Mouse (Mus musculus) heart, embryonic 14.5 days (tissue): ENCODE results near the gene Blmh. TPM values are rescaled to one million over a fixed set of nuclear protein-coding genes. Genes with fewer than 3 reads are reported as not detected.
A peak's percentile ranks its signal among the peaks of the same experiment; 100 is the strongest.

Source experiments
- ATAC-seq: fragments of 200-750 bp; cut with Nextera tagmentation; 2 replicates; pipeline ENCODE4 v1.8.0; 2017; ENCODE audit warnings: low read depth, moderate TSS enrichment; ENCODE audit not compliant: insufficient number of reproducible peaks, insufficient read depth, low FRiP score
- H3K27ac ChIP-seq, 2 experiments: fragments of 200-500 bp in 1 of 2; fragments of 300-500 bp in 1 of 2; sonication (generic) in 1 of 2; replicated peaks in 1 of 2; 2 replicates each; pipeline ENCODE4 v1.5.1; 2012 to 2014; ENCODE audit warnings: low read depth in 2 of 2, low read length in 2 of 2, control low read depth in 1 of 2, mild to moderate bottlenecking in 1 of 2, mixed read lengths in 1 of 2; ENCODE audit not compliant: control insufficient read depth in 1 of 2, insufficient read depth in 1 of 2
- H3K27me3 ChIP-seq: fragments of 300-500 bp; sonication (generic); 2 replicates; pipeline ENCODE4 v1.6.1; 2014; ENCODE audit warnings: mild to moderate bottlenecking, low read length, control low read depth; ENCODE audit not compliant: control insufficient read depth, insufficient read depth
- H3K36me3 ChIP-seq: fragments of 300-500 bp; sonication (generic); 2 replicates; pipeline ENCODE4 v1.6.1; 2014; ENCODE audit warnings: mild to moderate bottlenecking, control low read depth, low read length, mixed read lengths; ENCODE audit not compliant: control insufficient read depth, insufficient read depth
- H3K4me1 ChIP-seq, 2 experiments: fragments of 200-500 bp in 1 of 2; fragments of 300-500 bp in 1 of 2; sonication (generic) in 1 of 2; 2 replicates each; pipeline ENCODE4 v1.6.1; 2012 to 2014; ENCODE audit warnings: low read length in 2 of 2, control low read depth in 1 of 2, mixed read lengths in 1 of 2; ENCODE audit not compliant: control insufficient read depth in 2 of 2, insufficient read depth in 2 of 2
- H3K4me2 ChIP-seq: fragments of 300-500 bp; sonication (generic); 2 replicates; pipeline ENCODE4 v1.6.1; 2014; ENCODE audit warnings: mild to moderate bottlenecking, low read length
- H3K4me3 ChIP-seq, 2 experiments: fragments of 200-500 bp in 1 of 2; fragments of 300-500 bp in 1 of 2; sonication (generic) in 1 of 2; 2 replicates each; pipeline ENCODE4 v1.5.1; 2012 to 2014; ENCODE audit warnings: low read length in 2 of 2, mild to moderate bottlenecking in 2 of 2, control low read depth in 1 of 2, low read depth in 1 of 2, moderate library complexity in 1 of 2; ENCODE audit not compliant: control insufficient read depth in 1 of 2, insufficient read depth in 1 of 2
- H3K9ac ChIP-seq: fragments of 300-500 bp; sonication (generic); 2 replicates; pipeline ENCODE4 v1.6.1; 2014; ENCODE audit warnings: mild to moderate bottlenecking, low read length
- H3K9me3 ChIP-seq: fragments of 300-500 bp; sonication (generic); 2 replicates; pipeline ENCODE4 v1.6.1; 2016; ENCODE audit warnings: low read length, control low read depth; ENCODE audit not compliant: control insufficient read depth
- WGBS: fragments of 180-500 bp; shearing (Covaris S2); extraction: QIAGEN DNeasy Blood & Tissue Kit; methylation state at CpG from one replicate; pipeline ENCODE4 v1.1.7; 2014; 5-methylcytosine and 5-hydroxymethylcytosine counted together
- polyA plus RNA-seq: library from polyadenylated mRNA; unstranded; fragments of >200 nt; fragmentation: Nextera tagmentation; extraction: Ambion mirVana; gene quantifications from 2 replicates; pipeline ENCODE4 v1.2.1, GENCODE M21; 2014

Blmh gene
- polyA plus RNA-seq: 84.8 and 89.7 TPM in 2 replicates

DNA sequence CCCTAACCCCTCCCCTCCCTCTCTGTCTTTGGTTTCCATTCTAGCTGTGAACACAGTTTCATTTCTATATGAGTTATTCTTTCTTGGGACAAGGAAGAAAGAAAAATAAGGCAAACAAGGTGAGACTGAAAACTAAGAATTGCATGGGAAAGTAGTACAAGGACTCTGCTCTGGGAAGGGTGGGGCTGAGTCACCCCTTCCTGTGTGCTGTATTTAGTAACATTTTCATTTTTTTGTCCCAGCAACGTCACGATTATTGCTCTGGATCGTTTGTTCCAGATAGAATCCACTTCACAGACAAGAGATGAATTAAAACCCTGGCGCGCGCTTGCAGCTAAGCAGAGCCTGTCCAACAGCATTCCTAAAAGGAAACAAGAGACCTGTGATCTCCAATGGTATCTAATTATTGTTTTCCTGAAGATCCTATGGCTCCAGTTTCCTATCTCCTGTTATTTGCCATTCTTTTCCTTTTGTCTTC, at the start of gene Blmh:
Gene Blmh (plus strand): TSS at position 51 of the 478 bp plus-strand sequence.
- no peaks in the 10 kb centered on the region for H3K27me3 ChIP-seq
- 36% methylated on average over 6 of the region's 6 CpGs for WGBS
- H3K27ac ChIP-seq: no peak within 1 kb of the TSS
- H3K4me2 ChIP-seq: peak within 1 kb of the TSS; percentile 23; the same call in 1 of the 2 replicates
- no peaks in the 10 kb centered on the region for H3K36me3 ChIP-seq
- peaks cover 0 to 12% of the 10 kb centered on the region in 2 experiments; a peak in 3 of 4 replicates for H3K4me1 ChIP-seq
- no peak within 1 kb of the TSS for H3K4me3 ChIP-seq
- H3K9ac ChIP-seq: peak within 1 kb of the TSS; percentile 11; the same call in 1 of the 2 replicates
- ATAC-seq: no peak
- H3K9me3 ChIP-seq: no peaks in the 10 kb centered on the region

DNA sequence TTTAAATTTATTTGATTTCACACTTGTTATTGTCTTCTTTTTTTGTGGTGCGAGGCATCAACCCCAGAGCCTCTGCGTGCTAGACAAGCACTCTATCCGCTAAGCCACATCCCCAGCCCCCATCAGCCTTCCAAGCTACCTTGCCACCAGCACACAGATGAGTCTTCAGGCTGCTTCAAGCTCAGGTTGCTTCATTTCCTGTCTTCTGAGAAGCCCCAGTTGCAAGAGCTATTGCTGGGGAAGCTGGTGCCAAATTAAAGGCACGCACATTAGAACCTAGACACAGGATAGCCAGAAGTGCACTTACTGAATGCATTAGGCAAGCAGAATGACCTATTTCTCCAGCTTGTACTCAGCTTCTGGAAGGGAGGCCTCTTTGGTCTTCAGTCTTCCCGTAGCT, 44.8 kb upstream of the Blmh start:
- no peak overlapping the region for H3K27ac ChIP-seq
- WGBS: 88% methylated on average over 5 of the region's 5 CpGs
- no peak for ATAC-seq

DNA sequence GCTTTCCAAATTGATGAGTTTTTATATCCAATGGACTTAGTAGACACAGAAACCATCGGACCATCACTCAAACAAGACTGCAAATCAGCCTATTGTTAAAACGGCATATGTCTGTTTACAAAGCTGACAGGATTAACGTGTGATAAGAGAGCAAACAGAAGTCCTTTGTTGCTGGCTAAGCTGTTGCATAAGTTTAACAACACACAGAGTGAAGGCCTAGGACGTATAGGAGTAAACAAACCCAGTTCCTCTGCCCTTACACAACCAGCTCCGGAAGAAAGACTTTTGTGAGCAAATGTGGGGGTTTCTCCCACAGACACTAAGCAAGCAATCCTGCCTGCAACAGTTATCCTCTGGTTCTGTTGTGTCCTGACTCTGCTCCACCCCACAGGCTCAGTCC, 40.2 kb upstream of the Blmh start:
- Histone ChIP-seq H3K4me2 (no peak overlapping the region), H3K9me3 (no peaks in the 10 kb centered on the region), H3K36me3 (no peaks in the 10 kb centered on the region), H3K4me3 (no peak overlapping the region), H3K9ac (no peak overlapping the region), H3K27ac (no peak overlapping the region), H3K4me1 (peaks cover 3% of the 10 kb centered on the region in 2 experiments; a peak in 3 of 4 replicates), H3K27me3 (no peaks in the 10 kb centered on the region)
- ATAC-seq: no peak
- 48% methylated on average over 5 of the region's 5 CpGs for WGBS

More for the DNA sequence above, 44.8 kb upstream of the Blmh start:
- H3K4me2 ChIP-seq: no peak overlapping the region
- H3K9me3 ChIP-seq: no peaks in the 10 kb centered on the region
- H3K36me3 ChIP-seq: no peaks in the 10 kb centered on the region
- no peak overlapping the region for H3K4me3 ChIP-seq
- H3K4me1 ChIP-seq: peaks cover 0 to under 1% of the 10 kb centered on the region in 2 experiments; a peak in 1 of 4 replicates
- H3K9ac ChIP-seq: no peak overlapping the region
- H3K27me3 ChIP-seq: no peaks in the 10 kb centered on the region

DNA sequence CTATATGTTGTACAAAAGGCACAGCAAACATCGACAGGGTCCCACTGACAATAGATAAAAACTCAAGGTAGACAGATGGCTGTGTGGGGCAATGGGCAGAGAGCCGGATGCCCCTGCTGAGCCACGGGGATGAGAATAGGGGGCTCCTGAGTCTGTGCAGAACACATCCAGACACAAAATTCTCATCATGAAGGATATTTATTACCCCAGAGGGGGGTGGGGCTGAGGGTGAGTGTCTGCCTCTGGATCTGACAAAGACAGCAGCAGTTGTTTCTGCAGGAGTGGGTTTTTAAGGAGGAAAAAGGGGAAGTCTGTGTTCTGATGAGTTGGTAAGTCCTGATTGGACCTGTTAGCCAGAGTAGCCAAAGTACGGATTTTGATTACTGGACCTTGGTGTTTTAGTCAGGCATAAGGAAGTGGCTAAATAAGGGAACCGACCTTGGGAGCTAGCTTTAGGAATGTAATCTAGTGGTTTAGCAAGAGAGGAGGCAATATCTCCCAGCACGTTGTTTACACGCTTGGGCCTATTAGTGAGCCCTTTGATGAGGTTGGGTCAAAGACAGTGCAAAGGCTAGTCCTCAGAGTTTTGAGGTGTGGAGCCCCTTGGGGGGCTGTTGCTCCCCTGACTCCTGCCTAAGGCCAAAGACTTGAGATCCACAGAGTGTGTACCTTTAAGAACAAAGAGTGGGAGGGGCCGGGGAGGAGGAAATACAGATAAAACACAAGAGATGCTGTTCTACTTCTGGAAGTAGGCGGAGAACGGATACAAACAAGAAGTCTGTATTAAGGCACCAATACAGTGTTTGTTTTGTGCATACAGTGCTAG, 35.1 kb upstream of the Blmh start:
- peak overlapping the region; percentile 2 to 39; a peak in 1 of 4 replicates for H3K27ac ChIP-seq
- no peak overlapping the region for H3K4me3 ChIP-seq
- no peaks in the 10 kb centered on the region for H3K27me3 ChIP-seq
- peak overlapping the region; percentile 2 for H3K4me2 ChIP-seq
- peaks cover 11% of the 10 kb centered on the region in 2 experiments for H3K4me1 ChIP-seq
- H3K36me3 ChIP-seq: no peaks in the 10 kb centered on the region
- H3K9me3 ChIP-seq: no peaks in the 10 kb centered on the region
- WGBS: 34% methylated on average over 10 of the region's 10 CpGs
- H3K9ac ChIP-seq: no peak overlapping the region
- ATAC-seq: no peak

DNA sequence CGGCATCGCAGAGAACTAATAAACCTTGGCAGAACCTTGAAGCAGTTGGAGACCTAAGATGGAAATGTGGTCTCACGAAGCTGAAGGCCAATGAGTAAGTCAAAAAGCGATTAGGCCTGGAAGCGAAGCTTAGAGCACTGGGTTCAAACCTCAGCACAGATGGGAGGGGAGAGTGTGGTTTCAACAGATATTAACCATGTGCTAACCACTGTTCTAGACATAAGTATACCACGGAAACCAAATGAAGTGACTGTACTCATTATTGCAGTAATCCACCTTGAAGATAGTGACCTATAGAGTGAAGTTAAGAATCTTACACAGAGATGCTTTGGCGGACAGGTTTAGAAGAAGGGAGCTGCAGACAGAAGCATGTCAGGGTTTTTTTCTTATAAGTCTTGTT, 33.4 kb upstream of the Blmh start:
- WGBS: 85% methylated on average over 7 of the region's 7 CpGs
- no peak for ATAC-seq
- H3K4me2 ChIP-seq: no peak overlapping the region
- no peaks in the 10 kb centered on the region for H3K9me3 ChIP-seq
- H3K4me3 ChIP-seq: no peak overlapping the region
- no peaks in the 10 kb centered on the region for H3K36me3 ChIP-seq
- H3K27me3 ChIP-seq: no peaks in the 10 kb centered on the region
- peaks cover 11% of the 10 kb centered on the region in 2 experiments for H3K4me1 ChIP-seq
- H3K9ac ChIP-seq: no peak overlapping the region
- no peak overlapping the region for H3K27ac ChIP-seq

DNA sequence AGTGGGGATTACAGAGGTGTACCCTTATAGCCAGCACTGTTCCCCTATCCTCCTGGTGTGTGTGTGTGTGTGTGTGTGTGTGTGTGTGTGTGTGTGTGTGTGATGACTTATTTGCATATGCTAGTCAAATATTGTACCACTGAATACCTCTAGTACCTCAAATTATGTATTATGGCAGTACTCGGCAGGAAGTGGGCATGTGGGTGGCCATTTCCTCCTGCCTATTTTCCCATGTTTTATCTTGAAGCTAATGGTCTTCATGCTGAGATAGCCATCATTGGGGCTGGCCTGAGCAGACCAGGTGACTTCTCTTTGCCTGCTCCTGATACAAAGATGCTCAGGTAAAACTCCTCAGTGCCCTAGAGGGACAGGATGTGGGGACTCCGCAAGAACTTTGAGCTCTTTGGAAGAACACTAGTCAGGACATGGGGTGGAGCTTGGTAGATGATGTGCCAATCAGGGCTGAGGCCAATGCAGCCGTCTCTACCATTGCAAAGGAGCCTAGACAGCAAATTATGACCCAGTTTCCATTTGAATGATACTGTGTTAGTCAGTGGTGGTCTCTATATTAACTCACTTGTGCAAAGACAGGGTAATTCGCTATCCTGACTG, 32.8 kb upstream of the Blmh start:
- 86% methylated on average over 4 of the region's 4 CpGs for WGBS
- Histone ChIP-seq H3K9ac (no peak overlapping the region), H3K4me3 (no peak overlapping the region), H3K36me3 (no peaks in the 10 kb centered on the region), H3K27me3 (no peaks in the 10 kb centered on the region), H3K9me3 (no peaks in the 10 kb centered on the region), H3K27ac (no peak overlapping the region), H3K4me2 (no peak overlapping the region), H3K4me1 (peaks cover 11% of the 10 kb centered on the region in 2 experiments)
- no peak for ATAC-seq

DNA sequence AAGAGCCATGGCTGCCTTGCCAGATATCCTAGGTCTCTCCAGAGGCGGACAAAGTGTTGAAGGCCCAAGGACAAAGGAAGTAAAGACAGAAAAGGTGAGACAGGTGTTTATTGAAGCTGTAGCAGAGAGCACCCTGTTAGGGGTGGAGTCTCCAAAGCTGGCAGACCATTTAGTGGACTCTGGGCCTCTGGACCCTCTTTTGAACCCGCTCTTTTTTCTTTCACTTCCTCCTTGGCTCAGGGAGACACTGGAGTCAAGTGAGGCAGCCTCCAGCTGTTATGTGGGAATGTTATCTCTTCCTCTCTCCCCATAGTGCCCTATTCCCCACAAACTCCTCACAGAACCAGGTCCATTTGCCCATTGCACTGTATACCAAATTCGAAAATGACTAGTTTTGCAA, 31.6 kb upstream of the Blmh start:
- no peak for ATAC-seq
- Histone ChIP-seq H3K9ac (no peak overlapping the region), H3K9me3 (no peaks in the 10 kb centered on the region), H3K4me1 (peaks cover 11 to 15% of the 10 kb centered on the region in 2 experiments), H3K36me3 (no peaks in the 10 kb centered on the region), H3K27me3 (no peaks in the 10 kb centered on the region), H3K4me3 (no peak overlapping the region), H3K27ac (peak overlapping the region; percentile 63 to 73), H3K4me2 (no peak overlapping the region)
- WGBS: 63% methylated on average over 3 of the region's 3 CpGs
